Mouse (Mus musculus) testis, postnatal 14 days (tissue): ENCODE measurements around the gene 9930111J21Rik2.
A peak's percentile ranks its signal among the peaks of the same experiment; 100 is the strongest.
"Not testable (repeated sequence)": the region's sequence is repeated elsewhere in the genome, so short reads cannot be mapped to it uniquely, and the experiment has no call there.

ENCODE experiments used
- DNase-seq: peaks from one replicate; pipeline ENCODE4 v3.0.0; 2021; ENCODE audit warnings: low spot score

Gene 9930111J21Rik2

GRCm38 (mm10) chr11:49051093-49051891, at the start of gene 9930111J21Rik2:
9930111J21Rik2 (minus strand) TSS chr11:49051242.
- not testable (repeated sequence) for DNase-seq

GRCm38 (mm10) chr11:49100409-49100808, 49.4 kb upstream of the 9930111J21Rik2 start:
- no peak for DNase-seq

- DNase-seq = no peak
Observed at GRCm38 (mm10) chr11:49095367-49095766, 44.3 kb upstream of the 9930111J21Rik2 start.

GRCm38 (mm10) chr11:49093861-49094660, 43.0 kb upstream of the 9930111J21Rik2 start:
- DNase-seq = no peak

GRCm38 (mm10) chr11:49092786-49093185, 41.7 kb upstream of the 9930111J21Rik2 start:
- DNase-seq = no peak

- no peak for DNase-seq
Observed at GRCm38 (mm10) chr11:49092053-49092586, 41.1 kb upstream of the 9930111J21Rik2 start.

- no peak for DNase-seq
Observed at GRCm38 (mm10) chr11:49091171-49091570, 40.1 kb upstream of the 9930111J21Rik2 start.

GRCm38 (mm10) chr11:49090551-49090950, 39.5 kb upstream of the 9930111J21Rik2 start:
- no peak for DNase-seq

GRCm38 (mm10) chr11:49089735-49090507, 38.9 kb upstream of the 9930111J21Rik2 start:
- DNase-seq = no peak

- no peak for DNase-seq
Observed at GRCm38 (mm10) chr11:49088990-49089652, 38.1 kb upstream of the 9930111J21Rik2 start.

GRCm38 (mm10) chr11:49087830-49088616, 37.0 kb upstream of the 9930111J21Rik2 start:
- peak; percentile 17 for DNase-seq

- no peak for DNase-seq
Observed at GRCm38 (mm10) chr11:49086858-49087361, 35.9 kb upstream of the 9930111J21Rik2 start.

GRCm38 (mm10) chr11:49084875-49085274, 33.8 kb upstream of the 9930111J21Rik2 start:
- DNase-seq = no peak

- DNase-seq = no peak
Observed at GRCm38 (mm10) chr11:49084385-49084784, 33.3 kb upstream of the 9930111J21Rik2 start.

GRCm38 (mm10) chr11:49083808-49084207, 32.8 kb upstream of the 9930111J21Rik2 start:
- no peak for DNase-seq

GRCm38 (mm10) chr11:49083146-49083545, 32.1 kb upstream of the 9930111J21Rik2 start:
- no peak for DNase-seq

GRCm38 (mm10) chr11:49081886-49082285, 30.8 kb upstream of the 9930111J21Rik2 start:
- DNase-seq = no peak

GRCm38 (mm10) chr11:49081356-49081755, 30.3 kb upstream of the 9930111J21Rik2 start:
- DNase-seq = no peak

- no peak for DNase-seq
Observed at GRCm38 (mm10) chr11:49080636-49081035, 29.6 kb upstream of the 9930111J21Rik2 start.

- no peak for DNase-seq
Observed at GRCm38 (mm10) chr11:49078719-49079118, 27.7 kb upstream of the 9930111J21Rik2 start.
